Mouse (Mus musculus) CD4-positive naive resting alpha-beta T cell, adult 76 days (primary cell): ENCODE measurements around the gene Lnpep. TPM values are rescaled to one million over a fixed set of nuclear protein-coding genes. Genes with fewer than 3 reads are reported as not detected.

ENCODE experiments used
- total RNA-seq: library from RNA; stranded (reverse); gene quantifications from one replicate; pipeline ENCODE4 v1.2.4, GENCODE M21; 2023

Gene Lnpep
- total RNA-seq: 189 TPM

GRCm38 (mm10) chr17:17624957-17625586, at the start of gene Lnpep:
Gene Lnpep, minus strand, starts transcription at chr17:17625050.

Other genes starting within 250 kb of the Lnpep start
- gene Lix1, start 222.4 kb downstream of the Lnpep start, total RNA-seq: not detected
- not detected for gene Vmn2r90, start 78.7 kb upstream of the Lnpep start, total RNA-seq
- 3.1 TPM for gene Spaca6, start 202.1 kb upstream of the Lnpep start, total RNA-seq
- not detected for gene Has1, start 230.2 kb upstream of the Lnpep start, total RNA-seq